Mouse (Mus musculus): ENCODE results near the gene Lix1l.

- TF ChIP-seq CTCF (IDR thresholded peaks at IDR 0.05; ENCODE audit: borderline replicate concordance, control insufficient read depth, extremely low read depth, insufficient read depth, low read length, poor library complexity) (no peak), POLR2A (IDR thresholded peaks at IDR 0.05; ENCODE audit: control insufficient read depth, extremely low read depth, insufficient read depth, low read length, poor library complexity) (no peak)
Observed at GRCm38 (mm10) chr3:96576005-96576658, 24.8 kb upstream of the Lix1l start.
